Mouse (Mus musculus) bone marrow macrophage, adult 2 months (primary cell): ENCODE results near the gene Daglb. TPM values are rescaled to one million over a fixed set of nuclear protein-coding genes. Genes with fewer than 3 reads are reported as not detected.

Experiments
- H3K27ac ChIP-seq: 2 replicates; pipeline ENCODE4 v1.5.1; 2012; ENCODE audit warnings: low read depth, low read length; ENCODE audit not compliant: insufficient read depth
- H3K4me1 ChIP-seq: 2 replicates; pipeline ENCODE4 v1.6.1; 2012; ENCODE audit warnings: low read length; ENCODE audit not compliant: control insufficient read depth, insufficient read depth
- H3K4me3 ChIP-seq: 2 replicates; pipeline ENCODE4 v1.5.1; 2012; ENCODE audit warnings: mild to moderate bottlenecking, low read length, moderate library complexity; ENCODE audit not compliant: insufficient read depth
- CTCF ChIP-seq: IDR thresholded peaks from 2 replicates; pipeline ENCODE4 v1.5.1; 2012; ENCODE audit warnings: low read depth, mild to moderate bottlenecking, low read length, moderate library complexity
- POLR2A ChIP-seq: IDR thresholded peaks from 2 replicates; pipeline ENCODE4 v1.6.1; 2012; ENCODE audit warnings: mild to moderate bottlenecking, low read depth, low read length, borderline replicate concordance
- polyA plus RNA-seq: library from polyadenylated mRNA; stranded (reverse); fragments of >200 nt; gene quantifications from 2 replicates; pipeline ENCODE4 v1.2.4, GENCODE M21; 2012; ENCODE audit not compliant: missing spikeins, insufficient read depth, insufficient read length

Daglb gene
- polyA plus RNA-seq, 1 experiment, result 60.0 TPM

DNA sequence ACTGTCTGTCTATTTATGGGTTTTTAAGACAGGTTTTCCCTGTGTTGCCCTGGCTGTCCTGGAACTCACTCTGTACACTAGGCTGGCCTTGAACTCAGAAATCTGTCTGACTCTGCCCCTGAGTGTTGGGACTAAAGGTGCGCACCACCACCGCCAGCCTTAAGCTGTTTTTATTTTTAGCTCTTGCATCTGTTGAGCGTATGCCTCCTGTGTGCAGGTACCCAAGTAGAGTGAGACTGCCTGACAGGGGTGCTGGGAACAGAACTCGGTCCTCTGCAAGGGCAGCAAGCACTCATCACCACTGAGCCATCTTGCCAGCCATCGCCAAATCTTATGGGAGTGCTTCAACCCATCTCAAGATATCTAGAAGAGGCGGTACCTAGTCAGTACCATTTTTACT, 11.6 kb downstream of the Daglb start:
- Histone ChIP-seq H3K27ac (peak overlapping the region; percentile 87), H3K4me3 (peak overlapping the region; percentile 2; the same call in 1 of the 2 replicates), H3K4me1 (peaks cover 51% of the 10 kb centered on the region)
- TF ChIP-seq POLR2A (no peak), CTCF (no peak)

DNA sequence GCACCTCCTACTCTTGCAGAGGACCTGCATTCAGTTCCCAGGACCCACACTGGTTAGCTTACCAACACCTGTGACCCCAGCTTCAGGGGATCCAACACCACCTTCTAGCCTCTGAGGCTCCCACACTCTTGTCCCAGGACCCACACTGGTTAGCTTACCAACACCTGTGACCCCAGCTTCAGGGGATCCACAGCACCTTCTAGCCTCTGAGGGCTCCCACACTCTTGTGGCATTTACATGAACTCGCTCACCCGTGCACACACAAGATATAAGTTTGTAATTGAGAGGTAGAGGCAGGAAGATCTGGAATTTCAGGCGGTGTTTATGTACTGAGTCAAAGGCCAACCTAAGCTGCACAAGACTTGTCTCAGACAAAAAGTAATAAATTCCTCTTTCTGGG, 13.5 kb downstream of the Daglb start:
- no peak overlapping the region for H3K27ac ChIP-seq
- no peak overlapping the region for H3K4me3 ChIP-seq
- H3K4me1 ChIP-seq, result peaks cover 37% of the 10 kb centered on the region
- TF ChIP-seq POLR2A (no peak), CTCF (no peak)

DNA sequence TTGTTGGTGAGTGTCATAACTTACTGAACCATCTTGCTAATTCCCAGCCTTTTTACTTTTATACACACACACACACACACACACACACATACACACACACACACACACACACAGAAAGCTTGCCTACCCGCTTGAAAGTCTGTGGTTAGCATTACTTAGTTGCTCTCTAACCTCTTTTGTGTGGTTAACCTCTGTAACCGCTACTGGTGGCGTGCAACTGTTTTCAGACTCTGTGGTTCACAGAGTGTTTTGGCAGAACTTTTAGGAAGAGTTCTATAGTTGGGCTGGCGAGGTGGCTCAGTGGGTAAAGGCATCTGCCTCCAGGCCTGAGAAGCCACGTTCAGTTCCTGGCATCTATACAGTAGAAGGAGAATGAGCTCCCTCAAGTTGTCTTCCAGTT, 20.6 kb downstream of the Daglb start:
- Histone ChIP-seq H3K27ac (no peak overlapping the region), H3K4me3 (no peak overlapping the region), H3K4me1 (peaks cover 14% of the 10 kb centered on the region)
- TF ChIP-seq POLR2A, result no peak
- no peak for TF ChIP-seq CTCF

DNA sequence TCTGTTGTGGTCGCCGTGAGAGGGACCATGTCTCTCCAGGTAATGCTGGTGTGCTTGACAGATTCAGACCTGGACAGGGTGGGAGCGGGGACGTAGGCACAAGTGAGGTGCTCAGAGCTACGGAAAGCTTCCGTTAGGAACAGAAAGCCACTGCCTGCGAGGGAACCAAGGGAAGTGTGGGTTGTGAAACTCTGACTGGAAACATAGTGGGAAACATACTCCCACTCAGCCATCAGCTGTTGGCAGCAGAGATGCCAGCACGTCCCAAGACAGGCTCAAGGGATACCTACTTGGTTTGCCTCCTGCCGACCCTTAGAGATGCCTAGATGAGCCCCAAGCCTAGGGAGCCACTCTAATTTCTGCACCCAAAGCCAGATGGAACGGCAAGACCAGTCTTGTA, 22.8 kb downstream of the Daglb start:
- Histone ChIP-seq H3K4me1 (peaks cover 25% of the 10 kb centered on the region), H3K27ac (no peak overlapping the region), H3K4me3 (no peak overlapping the region)
- no peak for TF ChIP-seq CTCF
- TF ChIP-seq POLR2A, result no peak

DNA sequence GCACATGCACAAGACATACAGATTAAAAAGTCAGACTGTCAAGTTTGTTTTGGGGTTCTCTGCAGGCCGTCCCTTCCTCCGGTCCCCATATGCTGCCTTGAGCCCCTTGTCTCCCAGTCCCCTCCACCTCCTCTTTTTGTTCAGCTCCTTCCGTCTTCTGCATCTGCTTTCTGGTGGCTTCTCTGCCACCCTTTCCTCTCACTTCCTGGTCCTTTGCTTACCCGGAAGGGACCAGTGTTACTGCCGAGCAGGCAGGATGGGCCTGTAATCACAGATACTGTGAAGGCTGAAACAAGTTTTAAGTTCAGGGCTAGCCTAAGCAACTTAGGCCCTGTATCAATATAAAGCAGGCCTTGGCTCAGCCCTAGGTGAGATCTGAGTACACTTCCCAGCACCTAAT, 23.6 kb downstream of the Daglb start:
- Histone ChIP-seq H3K4me1 (peaks cover 31% of the 10 kb centered on the region), H3K4me3 (no peak overlapping the region), H3K27ac (no peak overlapping the region)
- TF ChIP-seq CTCF (no peak), POLR2A (no peak)

DNA sequence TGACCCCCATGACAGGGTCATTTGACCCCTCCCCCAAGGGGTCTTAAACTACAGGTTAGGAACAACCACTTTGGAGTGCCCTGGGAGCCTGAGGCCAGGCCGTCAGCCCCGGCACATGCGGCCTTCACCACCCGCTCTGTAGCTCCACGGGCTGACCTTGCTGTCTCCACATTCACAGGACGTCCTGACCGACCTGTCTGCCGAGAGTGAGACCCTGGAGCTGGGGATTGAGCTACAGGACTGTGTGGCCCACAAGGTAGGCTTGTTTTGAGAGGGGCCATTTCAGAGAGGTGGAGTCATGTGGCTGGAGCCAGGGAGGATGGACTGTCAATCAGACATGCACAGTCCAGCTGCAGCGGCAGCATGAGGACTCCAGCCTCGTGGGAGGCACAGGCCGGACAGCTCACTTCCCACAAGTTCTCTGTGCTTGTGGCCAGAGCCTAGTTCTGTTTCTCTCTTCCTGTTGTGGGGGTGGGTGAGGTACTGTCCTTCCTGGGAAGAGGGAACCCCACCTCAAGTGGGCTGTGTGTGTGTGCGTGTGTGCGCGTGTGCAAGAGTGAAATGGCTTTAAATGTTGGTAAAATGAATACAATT, 25.5 kb downstream of the Daglb start:
- Histone ChIP-seq H3K4me3 (no peak overlapping the region), H3K4me1 (peaks cover 35% of the 10 kb centered on the region), H3K27ac (peak overlapping the region; percentile 62)
- no peak for TF ChIP-seq POLR2A
- TF ChIP-seq CTCF, result no peak

DNA sequence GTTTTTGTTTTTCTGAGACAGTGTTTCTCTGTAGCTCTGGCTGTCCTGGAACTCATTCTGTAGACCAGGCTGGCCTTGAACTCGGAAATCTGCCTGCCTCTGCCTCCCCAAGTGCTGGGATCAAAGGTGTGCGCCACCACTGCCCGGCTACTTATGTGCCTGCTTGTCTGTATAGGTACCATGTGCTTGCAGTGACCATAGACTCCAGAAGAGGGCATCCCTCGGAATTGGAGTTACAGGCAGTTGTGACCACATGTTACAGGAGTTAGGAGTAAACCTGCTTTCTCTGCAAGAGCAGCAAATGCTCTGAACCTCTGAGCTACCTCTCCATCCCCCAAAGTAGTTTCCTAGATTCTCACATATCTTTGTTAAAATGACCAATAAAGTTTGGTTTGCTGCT, 27.4 kb downstream of the Daglb start:
- Histone ChIP-seq H3K4me1 (peaks cover 35% of the 10 kb centered on the region), H3K4me3 (no peak overlapping the region), H3K27ac (no peak overlapping the region)

DNA sequence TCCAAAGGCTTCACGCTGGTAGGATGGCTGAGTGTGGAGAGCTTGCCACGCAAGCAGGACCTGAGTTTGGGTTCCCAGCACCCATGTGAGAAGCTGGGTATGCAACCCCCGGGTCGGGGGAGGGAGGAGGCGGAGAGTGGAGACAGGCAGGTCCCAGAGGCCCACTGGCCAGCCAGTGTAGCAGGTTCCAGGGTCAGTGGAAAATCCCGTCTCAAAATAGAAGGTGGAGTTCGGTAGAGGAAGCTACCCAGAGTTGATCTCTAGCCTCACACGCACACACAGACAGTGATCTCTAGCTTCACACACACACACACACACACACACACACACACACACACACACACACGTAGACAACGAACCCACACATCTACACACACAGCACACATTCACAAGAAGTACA, 28.8 kb downstream of the Daglb start:
- no peak overlapping the region for H3K4me3 ChIP-seq
- TF ChIP-seq CTCF (no peak), POLR2A (no peak)
- peaks cover 33% of the 10 kb centered on the region for H3K4me1 ChIP-seq
- H3K27ac ChIP-seq, result no peak overlapping the region

More for the DNA sequence above, 27.4 kb downstream of the Daglb start:
- no peak for TF ChIP-seq CTCF
- TF ChIP-seq POLR2A, result no peak

DNA sequence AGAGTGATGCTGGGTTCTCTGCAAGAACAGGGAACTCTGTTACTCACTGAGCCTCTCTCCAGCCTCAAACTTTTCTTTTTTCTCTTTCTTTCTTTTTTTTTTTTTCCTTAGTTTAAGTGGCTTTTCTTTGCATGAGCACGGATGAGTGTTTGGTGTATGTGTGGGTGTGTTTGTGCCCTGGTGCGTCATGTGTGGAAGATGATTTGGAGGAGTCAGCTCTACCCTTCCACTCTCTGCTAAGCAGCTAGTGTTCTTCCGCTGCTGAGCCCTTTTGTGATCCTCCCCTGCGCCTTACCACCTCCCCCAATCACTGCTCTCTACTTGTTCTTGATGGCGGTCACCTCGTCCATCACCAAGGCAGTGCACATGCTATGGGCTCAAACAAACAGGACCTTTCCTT, 31.3 kb downstream of the Daglb start:
- H3K4me1 ChIP-seq, result peaks cover 28% of the 10 kb centered on the region
- no peak overlapping the region for H3K4me3 ChIP-seq
- H3K27ac ChIP-seq, result no peak overlapping the region
- TF ChIP-seq POLR2A (no peak), CTCF (no peak)

DNA sequence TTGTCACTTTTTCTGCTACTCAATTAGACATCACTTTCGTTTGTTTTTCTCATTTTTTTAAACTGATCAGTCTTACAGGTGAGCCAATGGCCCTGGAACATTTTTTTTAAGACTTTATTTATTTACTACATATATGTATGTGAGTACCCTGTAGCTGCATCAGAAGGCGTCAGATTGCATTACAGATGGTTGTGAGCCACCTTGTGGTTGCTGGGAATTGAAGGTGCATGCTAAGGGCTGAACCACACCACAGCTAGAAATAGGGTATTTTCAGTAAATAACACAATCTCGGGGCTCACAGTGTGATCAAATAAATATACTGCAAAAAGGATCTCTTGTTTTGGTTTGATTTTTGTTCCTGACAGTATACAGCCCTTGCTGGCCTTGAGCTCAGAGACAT, 33.1 kb downstream of the Daglb start:
- Histone ChIP-seq H3K4me3 (no peak overlapping the region), H3K27ac (no peak overlapping the region), H3K4me1 (peaks cover 23% of the 10 kb centered on the region)
- TF ChIP-seq POLR2A, result no peak
- TF ChIP-seq CTCF, result no peak

DNA sequence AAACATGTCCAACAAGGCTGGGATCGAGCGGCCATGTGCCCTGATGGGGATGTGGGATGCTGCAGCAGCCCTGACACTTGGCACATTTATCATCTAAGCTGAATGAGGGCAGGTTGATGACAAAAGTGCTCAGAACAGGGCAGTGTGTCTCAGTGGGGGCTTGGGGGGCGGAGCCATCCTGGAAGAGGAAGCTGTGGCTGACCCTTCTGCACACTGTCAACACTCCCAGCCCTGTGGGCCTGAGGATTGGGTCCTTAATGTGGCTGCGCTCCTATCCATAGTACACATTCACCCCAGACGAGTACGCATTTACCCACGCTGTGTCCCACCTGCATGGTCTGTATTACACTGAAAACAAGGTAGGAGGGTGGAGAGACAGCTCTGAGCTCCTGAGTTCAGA, 34.8 kb downstream of the Daglb start:
- Histone ChIP-seq H3K4me3 (no peak overlapping the region), H3K4me1 (peaks cover 14% of the 10 kb centered on the region), H3K27ac (no peak overlapping the region)
- TF ChIP-seq CTCF, result no peak
- no peak for TF ChIP-seq POLR2A
